Mouse (Mus musculus) heart, embryonic 13.5 days (tissue): ENCODE results near the gene Lrrc75b. TPM values are rescaled to one million over a fixed set of nuclear protein-coding genes. Genes with fewer than 3 reads are reported as not detected.
A peak's percentile ranks its signal among the peaks of the same experiment; 100 is the strongest.

Source experiments
- ATAC-seq: fragments of 200-750 bp; cut with Nextera tagmentation; 2 replicates; pipeline ENCODE4 v1.8.0; 2017; ENCODE audit warnings: moderate TSS enrichment; ENCODE audit not compliant: insufficient number of reproducible peaks, low FRiP score, low TSS enrichment; ENCODE audit errors: extremely low read depth
- H3K27ac ChIP-seq: fragments of 300-500 bp; sonication (generic); replicated peaks from 2 replicates; pipeline ENCODE4 v1.5.1; 2015; ENCODE audit warnings: moderate library complexity, mild to moderate bottlenecking, inconsistent platforms
- H3K27me3 ChIP-seq: fragments of 300-500 bp; sonication (generic); replicated peaks from 2 replicates; pipeline ENCODE4 v1.6.1; 2015; ENCODE audit warnings: mild to moderate bottlenecking, inconsistent platforms
- H3K36me3 ChIP-seq: fragments of 300-500 bp; sonication (generic); 2 replicates; pipeline ENCODE4 v1.6.1; 2015; ENCODE audit warnings: mild to moderate bottlenecking, inconsistent platforms
- H3K4me1 ChIP-seq: fragments of 300-500 bp; sonication (generic); 2 replicates; pipeline ENCODE4 v1.6.1; 2015; ENCODE audit warnings: inconsistent platforms
- H3K4me2 ChIP-seq: fragments of 300-500 bp; sonication (generic); 2 replicates; pipeline ENCODE4 v1.6.1; 2015; ENCODE audit warnings: inconsistent platforms, mild to moderate bottlenecking, moderate library complexity
- H3K4me3 ChIP-seq: fragments of 300-500 bp; sonication (generic); 2 replicates; pipeline ENCODE4 v1.5.1; 2015; ENCODE audit warnings: moderate library complexity, mild to moderate bottlenecking, inconsistent platforms
- H3K9ac ChIP-seq: fragments of 300-500 bp; sonication (generic); 2 replicates; pipeline ENCODE4 v1.6.1; 2015; ENCODE audit warnings: inconsistent platforms, mild to moderate bottlenecking, moderate library complexity
- H3K9me3 ChIP-seq: fragments of 300-500 bp; sonication (generic); 2 replicates; pipeline ENCODE4 v1.6.1; 2016; ENCODE audit warnings: inconsistent platforms
- WGBS: fragments of 180-500 bp; shearing (Covaris S2); methylation state at CpG from one replicate; pipeline ENCODE4 v1.1.7; 2015; ENCODE audit warnings: mixed read lengths; 5-methylcytosine and 5-hydroxymethylcytosine counted together
- polyA plus RNA-seq: library from polyadenylated mRNA; unstranded; fragments of >200 nt; fragmentation: Nextera tagmentation; extraction: Ambion mirVana; gene quantifications from 2 replicates; pipeline ENCODE4 v1.2.1, GENCODE M21; 2015

Lrrc75b gene
- polyA plus RNA-seq, 1 experiment from 2014 or later = 1.2 TPM

GRCm38 (mm10) chr10:75566321-75566720, 6.2 kb upstream of the Lrrc75b start:
- Histone ChIP-seq H3K9me3 (no peaks in the 10 kb centered on the region), H3K27ac (no peak overlapping the region), H3K4me1 (peaks cover 10% of the 10 kb centered on the region), H3K36me3 (no peaks in the 10 kb centered on the region), H3K4me2 (no peak overlapping the region), H3K27me3 (peaks cover 47% of the 10 kb centered on the region), H3K4me3 (no peak overlapping the region), H3K9ac (no peak overlapping the region)
- WGBS = 73% methylated on average over 5 of the region's 5 CpGs
- ATAC-seq = no peak

GRCm38 (mm10) chr10:75565906-75566305, 5.8 kb upstream of the Lrrc75b start:
- Histone ChIP-seq H3K9ac (no peak overlapping the region), H3K27me3 (peaks cover 51% of the 10 kb centered on the region), H3K9me3 (no peaks in the 10 kb centered on the region), H3K36me3 (no peaks in the 10 kb centered on the region), H3K4me1 (peaks cover 10% of the 10 kb centered on the region), H3K4me3 (no peak overlapping the region), H3K4me2 (no peak overlapping the region), H3K27ac (no peak overlapping the region)
- 77% methylated on average over 7 of the region's 7 CpGs for WGBS
- ATAC-seq = no peak

- Histone ChIP-seq H3K4me1 (peaks cover 12% of the 10 kb centered on the region), H3K9me3 (no peaks in the 10 kb centered on the region), H3K27me3 (peaks cover 56% of the 10 kb centered on the region), H3K4me3 (no peak overlapping the region), H3K27ac (no peak overlapping the region), H3K36me3 (no peaks in the 10 kb centered on the region), H3K9ac (no peak overlapping the region), H3K4me2 (no peak overlapping the region)
- 56% methylated on average over 6 of the region's 6 CpGs for WGBS
- ATAC-seq = no peak
Observed at GRCm38 (mm10) chr10:75565436-75565835, 5.3 kb upstream of the Lrrc75b start.

GRCm38 (mm10) chr10:75564687-75565265, 4.6 kb upstream of the Lrrc75b start:
- H3K36me3 ChIP-seq = no peaks in the 10 kb centered on the region
- H3K9ac ChIP-seq = no peak overlapping the region
- no peak overlapping the region for H3K27ac ChIP-seq
- H3K4me1 ChIP-seq = peaks cover 19% of the 10 kb centered on the region
- peaks cover 62% of the 10 kb centered on the region for H3K27me3 ChIP-seq
- no peak for ATAC-seq
- H3K4me3 ChIP-seq = no peak overlapping the region
- H3K9me3 ChIP-seq = no peaks in the 10 kb centered on the region
- H3K4me2 ChIP-seq = no peak overlapping the region
- 80% methylated on average over 12 of the region's 12 CpGs for WGBS

- Histone ChIP-seq H3K9me3 (no peaks in the 10 kb centered on the region), H3K27me3 (peaks cover 74% of the 10 kb centered on the region), H3K4me3 (no peak overlapping the region), H3K4me1 (peaks cover 25% of the 10 kb centered on the region), H3K36me3 (no peaks in the 10 kb centered on the region), H3K4me2 (no peak overlapping the region), H3K9ac (no peak overlapping the region), H3K27ac (no peak overlapping the region)
- ATAC-seq = no peak
- WGBS = 79% methylated on average over 8 of the region's 8 CpGs
Observed at GRCm38 (mm10) chr10:75562596-75562995, 2.5 kb upstream of the Lrrc75b start.

GRCm38 (mm10) chr10:75561071-75561654, 1.0 kb upstream of the Lrrc75b start, which contains the start of gene Ggt1:
Gene Ggt1 (plus strand): TSS chr10:75561604.
- Histone ChIP-seq H3K27ac (no peak within 1 kb of the TSS), H3K4me3 (peak within 1 kb of the TSS; percentile 67), H3K36me3 (no peaks in the 10 kb centered on the region), H3K27me3 (peaks cover 80% of the 10 kb centered on the region), H3K9me3 (no peaks in the 10 kb centered on the region), H3K9ac (peak within 1 kb of the TSS; percentile 86), H3K4me1 (peaks cover 33% of the 10 kb centered on the region), H3K4me2 (peak within 1 kb of the TSS; percentile 99)
- 48% methylated on average over 10 of the region's 10 CpGs for WGBS
- ATAC-seq = no peak

GRCm38 (mm10) chr10:75560549-75560899, 394 bp upstream of the Lrrc75b start:
- 11% methylated on average over 6 of the region's 6 CpGs for WGBS
- Histone ChIP-seq H3K9me3 (no peaks in the 10 kb centered on the region), H3K27ac (no peak overlapping the region), H3K4me2 (peak overlapping the region; percentile 99), H3K9ac (peak overlapping the region; percentile 86), H3K27me3 (peaks cover 80% of the 10 kb centered on the region), H3K4me3 (peak overlapping the region; percentile 67), H3K4me1 (peaks cover 39% of the 10 kb centered on the region), H3K36me3 (no peaks in the 10 kb centered on the region)
- no peak for ATAC-seq

GRCm38 (mm10) chr10:75559041-75559675, 972 bp downstream of the Lrrc75b start:
- H3K36me3 ChIP-seq = no peaks in the 10 kb centered on the region
- H3K4me3 ChIP-seq = peak overlapping the region; percentile 67
- 8% methylated on average over 14 of the region's 14 CpGs for WGBS

GRCm38 (mm10) chr10:75558515-75558914, 1.6 kb downstream of the Lrrc75b start:
- Histone ChIP-seq H3K4me1 (peaks cover 39% of the 10 kb centered on the region), H3K36me3 (no peaks in the 10 kb centered on the region), H3K27ac (no peak overlapping the region), H3K9ac (no peak overlapping the region), H3K9me3 (no peaks in the 10 kb centered on the region), H3K4me2 (peak overlapping the region; percentile 99), H3K4me3 (no peak overlapping the region), H3K27me3 (peaks cover 66% of the 10 kb centered on the region)
- ATAC-seq = no peak
- 25% methylated on average over 3 of the region's 3 CpGs for WGBS

More at GRCm38 (mm10) chr10:75559041-75559675, 972 bp downstream of the Lrrc75b start:
- Histone ChIP-seq H3K4me1 (peaks cover 39% of the 10 kb centered on the region), H3K9ac (peak overlapping the region; percentile 86), H3K27me3 (peaks cover 72% of the 10 kb centered on the region), H3K27ac (no peak overlapping the region), H3K4me2 (peak overlapping the region; percentile 99), H3K9me3 (no peaks in the 10 kb centered on the region)
- ATAC-seq = no peak

GRCm38 (mm10) chr10:75556026-75556425, 4.1 kb downstream of the Lrrc75b start:
- peak overlapping the region; percentile 41 for H3K9ac ChIP-seq
- peaks cover 47% of the 10 kb centered on the region for H3K4me1 ChIP-seq
- H3K4me3 ChIP-seq = no peak overlapping the region
- peak; percentile 15; the same call in 1 of the 2 replicates for ATAC-seq
- H3K27me3 ChIP-seq = peaks cover 44% of the 10 kb centered on the region
- H3K27ac ChIP-seq = peak overlapping the region; percentile 48
- H3K4me2 ChIP-seq = 0 out of 2 replicates have a peak overlapping the region, but pooled peaks have one; percentile 0
- no peaks in the 10 kb centered on the region for H3K9me3 ChIP-seq
- WGBS = 38% methylated on average over 9 of the region's 9 CpGs
- H3K36me3 ChIP-seq = no peaks in the 10 kb centered on the region

GRCm38 (mm10) chr10:75555557-75555956, 4.6 kb downstream of the Lrrc75b start:
- no peak overlapping the region for H3K4me3 ChIP-seq
- peaks cover 39% of the 10 kb centered on the region for H3K27me3 ChIP-seq
- peak overlapping the region; percentile 41 for H3K9ac ChIP-seq
- peaks cover 45% of the 10 kb centered on the region for H3K4me1 ChIP-seq
- H3K36me3 ChIP-seq = no peaks in the 10 kb centered on the region
- 61% methylated on average over 6 of the region's 6 CpGs for WGBS
- no peak for ATAC-seq
- H3K27ac ChIP-seq = peak overlapping the region; percentile 48
- H3K9me3 ChIP-seq = no peaks in the 10 kb centered on the region
- no peak overlapping the region for H3K4me2 ChIP-seq
